Mouse (Mus musculus) embryo, embryonic 10.5 days (tissue): ENCODE results near the gene Abca4.
"Not testable (repeated sequence)": the region's sequence is repeated elsewhere in the genome, so short reads cannot be mapped to it uniquely, and the experiment has no call there.

Experiments
- DNase-seq: peaks from one replicate; pipeline ENCODE4 v3.0.0-alpha.2; 2015; ENCODE audit warnings: low spot score

Gene Abca4

DNA sequence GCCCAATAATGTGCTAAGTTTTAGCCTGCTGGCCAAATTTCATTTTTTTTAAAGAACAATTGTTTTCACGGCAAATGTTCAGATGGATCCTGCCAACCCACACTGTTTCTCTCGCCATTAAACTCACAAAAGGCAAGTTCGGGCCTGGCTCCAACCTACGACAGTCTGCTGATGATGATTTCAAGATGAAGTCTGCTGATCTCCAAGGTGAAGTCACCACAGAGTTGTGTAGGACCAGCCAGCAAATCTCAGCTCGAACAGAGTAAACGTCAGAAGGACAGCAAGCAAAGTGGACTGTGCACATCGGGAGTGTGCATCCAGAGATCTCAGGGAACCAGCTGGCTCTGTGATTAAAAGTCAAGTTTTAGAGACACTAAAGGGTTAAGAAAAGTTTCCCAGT lies 166.6 kb downstream of the Abca4 start:
- DNase-seq = no peak

DNA sequence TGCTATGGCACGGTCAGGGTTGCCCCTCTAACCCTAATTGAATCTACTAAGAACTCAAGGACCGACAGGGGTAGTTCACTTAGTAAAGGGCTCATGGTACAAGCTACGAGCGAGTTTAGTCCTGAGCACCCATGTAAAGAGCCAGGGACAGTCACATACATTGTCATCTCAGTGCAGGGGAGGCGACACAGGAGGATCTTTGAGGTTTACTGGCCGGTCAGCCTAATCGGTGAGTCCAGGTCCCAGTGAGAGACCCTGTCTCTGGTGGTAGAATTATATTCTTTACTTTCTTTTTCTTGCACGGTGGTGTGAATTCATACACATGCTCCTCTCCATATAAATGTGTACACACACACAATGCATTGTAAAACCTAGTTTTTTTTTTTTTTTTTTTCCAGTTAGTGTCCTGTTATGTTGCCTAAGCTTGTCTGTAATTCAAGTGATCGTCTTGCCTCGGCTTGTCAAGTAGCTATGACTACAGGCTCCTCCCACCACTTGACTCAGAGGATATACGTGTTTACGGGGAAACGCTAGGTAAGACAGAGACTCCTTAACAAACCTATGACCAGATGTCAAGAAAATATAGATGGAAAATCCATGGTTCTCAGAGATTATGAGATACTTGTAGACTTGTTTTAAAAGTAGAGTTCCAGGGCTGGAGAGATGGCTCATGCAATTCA lies 167.3 kb downstream of the Abca4 start:
- DNase-seq = no peak

DNA sequence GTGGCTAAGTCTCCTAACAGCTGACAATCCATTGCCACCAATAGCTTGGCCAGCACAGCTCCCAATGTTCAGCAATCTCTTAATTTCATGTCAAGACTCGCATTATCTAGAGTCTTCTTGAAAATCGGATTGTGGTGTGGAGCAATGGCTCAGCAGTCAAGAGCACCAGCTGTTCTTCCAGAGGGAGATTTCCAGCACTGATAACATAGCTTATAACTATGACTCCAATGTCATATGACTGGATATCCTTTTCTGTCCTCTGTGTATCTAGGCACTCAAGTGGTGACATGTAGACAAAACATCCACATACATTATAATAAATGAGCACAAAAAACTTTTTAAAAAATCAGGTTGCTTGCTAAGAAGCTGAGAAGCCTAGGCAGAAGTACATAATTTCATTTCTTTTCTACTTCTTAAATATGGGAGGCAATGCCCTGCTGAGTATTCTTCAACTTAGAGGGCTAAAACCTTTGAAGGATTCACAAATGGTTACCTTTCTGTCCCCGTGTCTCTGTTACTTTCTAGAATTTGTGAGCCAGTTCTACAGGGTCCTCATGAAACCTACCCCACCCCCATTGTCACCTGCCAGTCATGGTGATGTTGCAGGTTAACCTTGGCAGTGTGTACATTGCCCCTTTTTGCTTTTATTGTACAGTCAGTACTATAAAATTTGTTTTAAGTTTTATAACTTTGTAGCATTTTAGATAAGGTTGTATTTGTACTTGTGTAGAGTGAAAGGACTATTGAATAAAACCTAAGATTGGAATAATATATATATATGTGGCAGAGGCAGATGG lies 177.2 kb downstream of the Abca4 start:
- DNase-seq = no peak

DNA sequence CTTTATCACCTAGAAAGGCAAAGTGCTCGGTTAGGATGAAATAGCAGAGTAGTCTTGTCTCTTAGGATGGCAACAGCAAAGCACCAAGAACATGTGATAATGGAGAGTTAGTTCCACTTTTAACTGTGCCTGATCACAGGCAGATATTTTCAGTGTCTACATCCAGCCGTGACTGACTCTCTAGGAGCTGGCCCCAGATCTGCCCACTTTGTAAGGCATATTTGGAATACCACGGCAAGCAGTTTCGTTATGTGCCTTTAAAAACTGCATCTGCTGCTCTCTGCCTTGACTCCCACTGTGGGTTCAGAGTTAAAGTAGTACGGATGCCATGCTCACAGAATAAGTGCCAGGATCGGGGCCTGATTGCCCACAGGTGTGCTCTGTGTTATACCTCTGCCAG lies 182.7 kb downstream of the Abca4 start:
- not testable (repeated sequence) for DNase-seq
